Mouse (Mus musculus) heart, postnatal 0 days (tissue): ENCODE results near the gene Enpp3. TPM values are rescaled to one million over a fixed set of nuclear protein-coding genes. Genes with fewer than 3 reads are reported as not detected.

Source experiments
- ATAC-seq: fragments of 200-750 bp; cut with Nextera tagmentation; 2 replicates; pipeline ENCODE4 v1.8.0; 2017; ENCODE audit warnings: low read depth, moderate number of reproducible peaks, moderate library complexity; ENCODE audit not compliant: insufficient read depth
- DNase-seq: peaks from one replicate; pipeline ENCODE4 v3.0.0-alpha.2; 2016; ENCODE audit warnings: low spot score
- H3K27ac ChIP-seq: fragments of 300-500 bp; sonication (generic); 2 replicates; pipeline ENCODE4 v1.5.1; 2014; ENCODE audit warnings: low read depth, mild to moderate bottlenecking
- H3K27me3 ChIP-seq: fragments of 300-500 bp; sonication (generic); 2 replicates; pipeline ENCODE4 v1.6.1; 2014; ENCODE audit warnings: low read length, mixed read lengths; ENCODE audit not compliant: control insufficient read depth, insufficient read depth
- H3K36me3 ChIP-seq: fragments of 300-500 bp; sonication (generic); replicated peaks from 2 replicates; pipeline ENCODE4 v1.6.1; 2014; ENCODE audit warnings: low read length, mixed read lengths; ENCODE audit not compliant: control insufficient read depth, insufficient read depth
- H3K4me1 ChIP-seq: fragments of 300-500 bp; sonication (generic); 2 replicates; pipeline ENCODE4 v1.6.1; 2014; ENCODE audit warnings: antibody characterized with exemption; ENCODE audit not compliant: control insufficient read depth, insufficient read depth
- H3K4me2 ChIP-seq: fragments of 300-500 bp; sonication (generic); 2 replicates; pipeline ENCODE4 v1.6.1; 2014; ENCODE audit warnings: low read depth, mild to moderate bottlenecking, low read length, moderate library complexity
- H3K4me3 ChIP-seq: fragments of 300-500 bp; sonication (generic); 2 replicates; pipeline ENCODE4 v1.5.1; 2014; ENCODE audit warnings: low read depth, low read length
- H3K9ac ChIP-seq: fragments of 300-500 bp; sonication (generic); replicated peaks from 2 replicates; pipeline ENCODE4 v1.6.1; 2014; ENCODE audit warnings: low read depth, low read length, mixed read lengths
- H3K9me3 ChIP-seq: fragments of 300-500 bp; sonication (generic); replicated peaks from 2 replicates; pipeline ENCODE4 v1.6.1; 2016; ENCODE audit warnings: low read length; ENCODE audit not compliant: control insufficient read depth
- CTCF ChIP-seq: IDR thresholded peaks from 2 replicates; pipeline ENCODE4 v1.5.1; 2016; ENCODE audit warnings: antibody characterized with exemption, control low read depth, low read depth
- EP300 ChIP-seq: IDR thresholded peaks from 2 replicates; pipeline ENCODE4 v1.6.1; 2016; ENCODE audit warnings: antibody characterized with exemption, low read depth
- WGBS: fragments of 180-500 bp; shearing (Covaris S2); extraction: QIAGEN DNeasy Blood & Tissue Kit; methylation state at CpG from one replicate; pipeline ENCODE4 v1.1.7; 2014; 5-methylcytosine and 5-hydroxymethylcytosine counted together
- polyA plus RNA-seq: library from polyadenylated mRNA; unstranded; fragments of >200 nt; fragmentation: Nextera tagmentation; extraction: Ambion mirVana; gene quantifications from 2 replicates; pipeline ENCODE4 v1.2.1, GENCODE M21; 2015
- total RNA-seq: library from RNA; depleted of rRNA; stranded (reverse); fragments of >200 nt; gene quantifications from 2 replicates; pipeline ENCODE4 v1.2.3, GENCODE M21; 2014; ENCODE audit warnings: low replicate concordance

Gene Enpp3
- total and polyA plus RNA-seq, 2 experiments from 2014 or later: 2.3 to 4.7 TPM

DNA sequence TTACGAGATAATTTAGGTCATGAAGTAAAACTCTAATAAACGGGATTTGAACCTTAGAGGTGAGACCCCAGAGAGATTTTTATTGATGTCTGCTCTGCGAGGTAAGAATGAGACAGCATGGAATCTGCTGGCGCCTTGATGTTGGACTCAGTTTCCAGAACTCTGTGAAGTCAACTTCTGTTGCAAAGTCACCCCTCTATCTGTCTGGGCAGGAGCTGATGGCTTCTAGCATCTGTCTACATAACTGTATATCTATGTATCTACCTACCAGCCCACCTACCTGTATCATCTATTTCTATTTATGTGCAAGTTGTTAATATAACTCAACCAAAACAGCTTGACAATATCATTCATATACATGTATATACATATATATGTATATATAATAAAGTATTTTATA, 57.3 kb downstream of the Enpp3 start:
- Histone ChIP-seq H3K4me3 (no peak overlapping the region), H3K9ac (no peak overlapping the region), H3K4me1 (no peaks in the 10 kb centered on the region), H3K27me3 (no peaks in the 10 kb centered on the region), H3K27ac (no peak overlapping the region), H3K36me3 (no peaks in the 10 kb centered on the region), H3K4me2 (no peak overlapping the region), H3K9me3 (no peaks in the 10 kb centered on the region)
- ATAC-seq (no peak), DNase-seq (no peak)
- WGBS: 83% methylated on average over 4 of the region's 4 CpGs
- TF ChIP-seq EP300: no peak

GRCm38 (mm10) chr10:24784624-24785276, 57.9 kb downstream of the Enpp3 start:
- Histone ChIP-seq H3K36me3 (no peaks in the 10 kb centered on the region), H3K4me1 (no peaks in the 10 kb centered on the region), H3K4me2 (no peak overlapping the region), H3K4me3 (no peak overlapping the region), H3K27me3 (no peaks in the 10 kb centered on the region), H3K9me3 (no peaks in the 10 kb centered on the region), H3K9ac (no peak overlapping the region), H3K27ac (no peak overlapping the region)
- ATAC-seq (no peak), DNase-seq (no peak)
- no peak for TF ChIP-seq EP300
- no peak for TF ChIP-seq CTCF
- WGBS: 93% methylated on average over 9 of the region's 9 CpGs

DNA sequence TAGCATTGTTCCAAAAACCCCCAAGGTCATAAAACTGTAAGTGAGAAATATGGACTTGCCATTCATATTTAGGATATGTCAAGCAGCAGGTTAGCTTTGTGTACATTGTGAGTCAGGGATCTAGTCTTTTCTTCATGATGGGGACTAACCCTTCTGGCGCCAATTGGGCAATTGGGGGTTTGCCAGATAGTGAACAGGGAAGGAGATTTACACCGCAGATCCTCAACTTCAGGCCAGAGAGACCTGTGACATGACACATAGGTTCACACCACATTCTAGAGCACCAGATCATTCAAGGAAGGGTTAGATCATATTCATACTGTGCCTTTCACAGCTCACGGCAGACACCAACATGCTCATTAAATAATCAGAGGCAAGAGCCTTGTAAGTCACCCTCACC, 58.7 kb downstream of the Enpp3 start:
- no peak overlapping the region for H3K9ac ChIP-seq
- H3K4me1 ChIP-seq: no peaks in the 10 kb centered on the region
- H3K9me3 ChIP-seq: no peaks in the 10 kb centered on the region
- ATAC-seq (no peak), DNase-seq (no peak)
- no peaks in the 10 kb centered on the region for H3K36me3 ChIP-seq
- H3K27me3 ChIP-seq: no peaks in the 10 kb centered on the region
- no peak overlapping the region for H3K4me3 ChIP-seq
- 79% methylated on average over 3 of the region's 3 CpGs for WGBS
- no peak overlapping the region for H3K27ac ChIP-seq
- TF ChIP-seq EP300 (no peak), CTCF (no peak)
- no peak overlapping the region for H3K4me2 ChIP-seq

DNA sequence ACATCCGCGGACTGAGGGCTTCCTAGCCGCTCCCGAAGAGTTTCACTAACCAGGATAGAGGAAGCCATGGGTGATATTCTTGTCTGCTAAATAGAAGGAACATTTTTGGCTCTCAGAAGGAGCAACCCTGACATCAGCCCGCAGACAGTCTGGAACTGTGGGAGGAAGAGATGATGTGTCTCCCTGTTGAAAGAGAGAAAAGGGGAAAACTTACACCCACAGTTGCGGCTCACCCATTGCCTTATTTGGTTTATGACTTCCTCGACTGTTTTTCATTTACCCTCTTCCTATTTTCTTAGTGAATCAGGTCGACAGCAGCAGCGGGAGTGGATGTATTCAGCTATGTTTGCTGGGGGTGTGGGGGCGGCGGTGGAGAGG, 64.0 kb downstream of the Enpp3 start:
- H3K9ac ChIP-seq: no peak overlapping the region
- peak; percentile 16 for DNase-seq
- no peaks in the 10 kb centered on the region for H3K4me1 ChIP-seq
- no peaks in the 10 kb centered on the region for H3K27me3 ChIP-seq
- no peak overlapping the region for H3K4me3 ChIP-seq
- 64% methylated on average over 11 of the region's 11 CpGs for WGBS
- H3K27ac ChIP-seq: no peak overlapping the region
- no peaks in the 10 kb centered on the region for H3K9me3 ChIP-seq
- peak overlapping the region; percentile 23 for H3K4me2 ChIP-seq
- ATAC-seq: no peak
- TF ChIP-seq EP300 (no peak), CTCF (no peak)
- H3K36me3 ChIP-seq: no peaks in the 10 kb centered on the region

DNA sequence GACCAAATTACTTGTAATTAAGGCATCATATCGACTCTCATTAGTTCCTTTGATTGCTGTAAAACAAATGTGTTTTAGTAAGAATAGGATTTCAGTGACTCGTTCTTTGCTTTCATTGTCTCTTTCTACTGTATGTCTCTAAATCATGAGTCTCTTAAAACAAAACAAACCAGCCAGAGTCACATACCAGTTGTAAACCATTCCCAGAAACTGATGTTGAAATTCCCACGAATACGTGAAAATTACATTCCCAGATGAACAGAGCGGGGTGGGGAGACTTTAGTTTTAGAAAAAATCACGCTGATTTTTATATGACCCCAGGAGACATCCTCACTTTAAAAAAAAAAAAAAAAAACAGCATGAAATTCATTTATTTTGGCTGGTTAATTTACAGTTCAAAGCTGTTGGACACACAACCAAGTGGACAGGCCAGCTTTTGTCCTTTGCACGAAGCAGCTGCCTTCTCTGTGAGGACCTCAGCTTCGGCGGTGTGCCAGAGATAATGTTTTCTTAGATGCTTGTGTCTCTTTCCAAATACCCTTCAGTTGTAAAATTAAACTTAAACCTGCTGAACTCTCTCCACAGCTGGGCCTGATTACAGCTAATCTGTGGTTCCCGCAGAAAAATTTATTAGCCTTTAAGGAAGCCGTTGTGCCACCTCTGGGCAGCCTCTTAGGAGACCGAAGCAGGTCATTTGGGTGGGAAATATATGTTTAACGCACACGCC, 64.5 kb downstream of the Enpp3 start:
- no peak overlapping the region for H3K4me3 ChIP-seq
- WGBS: 72% methylated on average over 14 of the region's 14 CpGs
- no peak overlapping the region for H3K9ac ChIP-seq
- H3K4me2 ChIP-seq: peak overlapping the region; percentile 23
- H3K36me3 ChIP-seq: no peaks in the 10 kb centered on the region
- ATAC-seq (no peak), DNase-seq (peak; percentile 13)
- H3K4me1 ChIP-seq: no peaks in the 10 kb centered on the region
- TF ChIP-seq EP300: no peak
- TF ChIP-seq CTCF: no peak
- no peak overlapping the region for H3K27ac ChIP-seq
- H3K27me3 ChIP-seq: no peaks in the 10 kb centered on the region
- H3K9me3 ChIP-seq: no peaks in the 10 kb centered on the region
